Mouse (Mus musculus) neutrophil, adult 5-6 weeks (primary cell): ENCODE data around the gene Efcab11. TPM values are rescaled to one million over a fixed set of nuclear protein-coding genes. Genes with fewer than 3 reads are reported as not detected.
A peak's percentile ranks its signal among the peaks of the same experiment; 100 is the strongest.
"Not testable (repeated sequence)": the region's sequence is repeated elsewhere in the genome, so short reads cannot be mapped to it uniquely, and the experiment has no call there.

Source experiments
- ATAC-seq: fragments of 151-379, 151-347 bp; 2 replicates; pipeline ENCODE4 v1.8.0; 2017; ENCODE audit warnings: mild to moderate bottlenecking, moderate TSS enrichment; ENCODE audit not compliant: insufficient number of reproducible peaks, poor library complexity, low FRiP score, severe bottlenecking; ENCODE audit errors: extremely low read depth
- total RNA-seq: library from RNA; stranded (forward); fragments of 200-1000 nt; gene quantifications from 2 replicates; pipeline ENCODE4 v1.2.3, GENCODE M21; 2017

Efcab11 gene
- total RNA-seq, 1 experiment from 2014 or later: 2.4 TPM

GRCm38 (mm10) chr12:99821309-99821934 is 62.8 kb downstream of the Efcab11 start:
- no peak for ATAC-seq

- peak; percentile 37; the same call in 1 of the 2 replicates for ATAC-seq
Measured at GRCm38 (mm10) chr12:99819186-99819974, 64.9 kb downstream of the Efcab11 start.

- ATAC-seq: not testable (repeated sequence)
Measured at GRCm38 (mm10) chr12:99818006-99818405, 66.2 kb downstream of the Efcab11 start.

GRCm38 (mm10) chr12:99815244-99815643 is 69.0 kb downstream of the Efcab11 start:
- ATAC-seq: no peak

GRCm38 (mm10) chr12:99807891-99808290 is 76.3 kb downstream of the Efcab11 start:
- ATAC-seq: no peak

- ATAC-seq: not testable (repeated sequence)
Measured at GRCm38 (mm10) chr12:99806741-99807140, 77.5 kb downstream of the Efcab11 start.

- peak; percentile 91 for ATAC-seq
Measured at GRCm38 (mm10) chr12:99795921-99796320, 88.3 kb downstream of the Efcab11 start.

GRCm38 (mm10) chr12:99794792-99795620 is 89.2 kb downstream of the Efcab11 start:
- no peak for ATAC-seq

- ATAC-seq: no peak
Measured at GRCm38 (mm10) chr12:99794158-99794515, 90.1 kb downstream of the Efcab11 start.

- ATAC-seq: no peak
Measured at GRCm38 (mm10) chr12:99793465-99794157, 90.6 kb downstream of the Efcab11 start.

- peak; percentile 91 for ATAC-seq
Measured at GRCm38 (mm10) chr12:99789283-99789960, 94.8 kb downstream of the Efcab11 start.

GRCm38 (mm10) chr12:99781774-99782173 is 102.5 kb downstream of the Efcab11 start:
- ATAC-seq: no peak

GRCm38 (mm10) chr12:99780396-99780795 is 103.8 kb downstream of the Efcab11 start:
- no peak for ATAC-seq

GRCm38 (mm10) chr12:99779908-99780307 is 104.3 kb downstream of the Efcab11 start:
- no peak for ATAC-seq

GRCm38 (mm10) chr12:99776497-99777139 is 107.6 kb downstream of the Efcab11 start:
- ATAC-seq: no peak

GRCm38 (mm10) chr12:99774864-99775263 is 109.4 kb downstream of the Efcab11 start:
- no peak for ATAC-seq

GRCm38 (mm10) chr12:99773636-99774193 is 110.5 kb downstream of the Efcab11 start:
- peak; percentile 45; the same call in 1 of the 2 replicates for ATAC-seq

GRCm38 (mm10) chr12:99771018-99771417 is 113.2 kb downstream of the Efcab11 start:
- no peak for ATAC-seq
